Mouse (Mus musculus) heart, embryonic 14.5 days (tissue): ENCODE measurements at regions not wholly inside any gene's neighbourhood (a gene's known extent, or its start where the extent isn't known, plus 50 kb on each side); places are given as distances from the start of the nearest gene placed in this dataset.

Experiments used
- ATAC-seq: fragments of 200-750 bp; cut with Nextera tagmentation; 2 replicates; pipeline ENCODE4 v1.8.0; 2017; ENCODE audit warnings: low read depth, moderate TSS enrichment; ENCODE audit not compliant: insufficient number of reproducible peaks, insufficient read depth, low FRiP score
- H3K27ac ChIP-seq, 2 experiments: fragments of 200-500 bp in 1 of 2; fragments of 300-500 bp in 1 of 2; sonication (generic) in 1 of 2; replicated peaks in 1 of 2; 2 replicates each; pipeline ENCODE4 v1.5.1; 2012 to 2014; ENCODE audit warnings: low read depth in 2 of 2, low read length in 2 of 2, control low read depth in 1 of 2, mild to moderate bottlenecking in 1 of 2, mixed read lengths in 1 of 2; ENCODE audit not compliant: control insufficient read depth in 1 of 2, insufficient read depth in 1 of 2
- H3K27me3 ChIP-seq: fragments of 300-500 bp; sonication (generic); 2 replicates; pipeline ENCODE4 v1.6.1; 2014; ENCODE audit warnings: mild to moderate bottlenecking, low read length, control low read depth; ENCODE audit not compliant: control insufficient read depth, insufficient read depth
- H3K36me3 ChIP-seq: fragments of 300-500 bp; sonication (generic); 2 replicates; pipeline ENCODE4 v1.6.1; 2014; ENCODE audit warnings: mild to moderate bottlenecking, control low read depth, low read length, mixed read lengths; ENCODE audit not compliant: control insufficient read depth, insufficient read depth
- H3K4me1 ChIP-seq, 2 experiments: fragments of 200-500 bp in 1 of 2; fragments of 300-500 bp in 1 of 2; sonication (generic) in 1 of 2; 2 replicates each; pipeline ENCODE4 v1.6.1; 2012 to 2014; ENCODE audit warnings: low read length in 2 of 2, control low read depth in 1 of 2, mixed read lengths in 1 of 2; ENCODE audit not compliant: control insufficient read depth in 2 of 2, insufficient read depth in 2 of 2
- H3K4me2 ChIP-seq: fragments of 300-500 bp; sonication (generic); 2 replicates; pipeline ENCODE4 v1.6.1; 2014; ENCODE audit warnings: mild to moderate bottlenecking, low read length
- H3K4me3 ChIP-seq, 2 experiments: fragments of 200-500 bp in 1 of 2; fragments of 300-500 bp in 1 of 2; sonication (generic) in 1 of 2; 2 replicates each; pipeline ENCODE4 v1.5.1; 2012 to 2014; ENCODE audit warnings: low read length in 2 of 2, mild to moderate bottlenecking in 2 of 2, control low read depth in 1 of 2, low read depth in 1 of 2, moderate library complexity in 1 of 2; ENCODE audit not compliant: control insufficient read depth in 1 of 2, insufficient read depth in 1 of 2
- H3K9ac ChIP-seq: fragments of 300-500 bp; sonication (generic); 2 replicates; pipeline ENCODE4 v1.6.1; 2014; ENCODE audit warnings: mild to moderate bottlenecking, low read length
- H3K9me3 ChIP-seq: fragments of 300-500 bp; sonication (generic); 2 replicates; pipeline ENCODE4 v1.6.1; 2016; ENCODE audit warnings: low read length, control low read depth; ENCODE audit not compliant: control insufficient read depth
- WGBS: fragments of 180-500 bp; shearing (Covaris S2); extraction: QIAGEN DNeasy Blood & Tissue Kit; methylation state at CpG from one replicate; pipeline ENCODE4 v1.1.7; 2014; 5-methylcytosine and 5-hydroxymethylcytosine counted together

- no peak overlapping the region for H3K27ac ChIP-seq
- no peaks in the 10 kb centered on the region for H3K9me3 ChIP-seq
- no peaks in the 10 kb centered on the region for H3K27me3 ChIP-seq
- no peak overlapping the region for H3K9ac ChIP-seq
- H3K36me3 ChIP-seq, result no peaks in the 10 kb centered on the region
- 80% methylated on average over 7 of the region's 7 CpGs for WGBS
- ATAC-seq, result no peak
- H3K4me3 ChIP-seq, result no peak overlapping the region
- no peaks in the 10 kb centered on the region for H3K4me1 ChIP-seq
- no peak overlapping the region for H3K4me2 ChIP-seq
Observed at GRCm38 (mm10) chr9:22937686-22938391, 285.0 kb upstream of the Bmper start.

GRCm38 (mm10) chr9:22944992-22945391 lies 277.9 kb upstream of the Bmper start:
- WGBS, result 73% methylated on average over 6 of the region's 6 CpGs
- Histone ChIP-seq H3K4me1 (no peaks in the 10 kb centered on the region), H3K9me3 (no peaks in the 10 kb centered on the region), H3K36me3 (no peaks in the 10 kb centered on the region), H3K4me2 (no peak overlapping the region), H3K27me3 (no peaks in the 10 kb centered on the region), H3K4me3 (no peak overlapping the region), H3K27ac (no peak overlapping the region), H3K9ac (no peak overlapping the region)
- ATAC-seq, result no peak

GRCm38 (mm10) chr9:22945426-22945955 lies 277.4 kb upstream of the Bmper start:
- no peaks in the 10 kb centered on the region for H3K27me3 ChIP-seq
- ATAC-seq, result no peak
- no peak overlapping the region for H3K4me3 ChIP-seq
- no peak overlapping the region for H3K4me2 ChIP-seq
- no peaks in the 10 kb centered on the region for H3K36me3 ChIP-seq
- 87% methylated on average over 8 of the region's 8 CpGs for WGBS
- no peak overlapping the region for H3K27ac ChIP-seq
- H3K4me1 ChIP-seq, result no peaks in the 10 kb centered on the region
- no peaks in the 10 kb centered on the region for H3K9me3 ChIP-seq
- no peak overlapping the region for H3K9ac ChIP-seq

GRCm38 (mm10) chr9:22952571-22953442 lies 270.1 kb upstream of the Bmper start:
- Histone ChIP-seq H3K27ac (no peak overlapping the region), H3K4me3 (no peak overlapping the region), H3K4me2 (no peak overlapping the region), H3K9ac (no peak overlapping the region), H3K9me3 (no peaks in the 10 kb centered on the region), H3K4me1 (no peaks in the 10 kb centered on the region), H3K27me3 (no peaks in the 10 kb centered on the region), H3K36me3 (no peaks in the 10 kb centered on the region)
- WGBS, result 80% methylated on average over 16 of the region's 16 CpGs
- no peak for ATAC-seq

GRCm38 (mm10) chr9:22962269-22962815 lies 260.5 kb upstream of the Bmper start:
- ATAC-seq, result no peak
- Histone ChIP-seq H3K27me3 (no peaks in the 10 kb centered on the region), H3K4me1 (no peaks in the 10 kb centered on the region), H3K27ac (no peak overlapping the region), H3K4me2 (no peak overlapping the region), H3K36me3 (no peaks in the 10 kb centered on the region), H3K9ac (no peak overlapping the region), H3K4me3 (no peak overlapping the region), H3K9me3 (no peaks in the 10 kb centered on the region)
- 74% methylated on average over 7 of the region's 7 CpGs for WGBS

- no peaks in the 10 kb centered on the region for H3K9me3 ChIP-seq
Observed at GRCm38 (mm10) chr9:22971312-22971711, 251.6 kb upstream of the Bmper start.

GRCm38 (mm10) chr9:22976748-22977147 lies 246.1 kb upstream of the Bmper start:
- no peak for ATAC-seq
- no peak overlapping the region for H3K27ac ChIP-seq
- no peak overlapping the region for H3K9ac ChIP-seq
- H3K4me2 ChIP-seq, result 0 out of 2 replicates have a peak overlapping the region, but pooled peaks have one; percentile 17
- no peaks in the 10 kb centered on the region for H3K27me3 ChIP-seq
- WGBS, result 43% methylated on average over 9 of the region's 9 CpGs
- H3K4me1 ChIP-seq, result peaks cover 3 to 4% of the 10 kb centered on the region in 2 experiments; a peak in 2 of 4 replicates
- no peaks in the 10 kb centered on the region for H3K36me3 ChIP-seq
- no peaks in the 10 kb centered on the region for H3K9me3 ChIP-seq
- H3K4me3 ChIP-seq, result no peak overlapping the region

More at GRCm38 (mm10) chr9:22971312-22971711, 251.6 kb upstream of the Bmper start:
- 79% methylated on average over 4 of the region's 4 CpGs for WGBS
- no peak for ATAC-seq
- H3K4me2 ChIP-seq, result no peak overlapping the region
- H3K36me3 ChIP-seq, result no peaks in the 10 kb centered on the region
- no peak overlapping the region for H3K9ac ChIP-seq
- no peaks in the 10 kb centered on the region; a peak in 1 of 4 replicates for H3K4me1 ChIP-seq
- no peak overlapping the region for H3K27ac ChIP-seq
- no peak overlapping the region for H3K4me3 ChIP-seq
- H3K27me3 ChIP-seq, result no peaks in the 10 kb centered on the region
